Mouse (Mus musculus) layer of hippocampus, adult 6 months (tissue): ENCODE data around the gene Slc10a2. TPM values are rescaled to one million over a fixed set of nuclear protein-coding genes. Genes with fewer than 3 reads are reported as not detected.

Experiments used
- long read RNA-seq, 2 experiments: library from polyadenylated mRNA; unstranded; transcript quantifications; one replicate each; pipeline ENCODE4 v2.0.0; 2019 to 2020
- polyA plus RNA-seq: library from polyadenylated mRNA; unstranded; fragments of <200 nt; fragmentation: Nextera tagmentation; gene quantifications from 2 replicates; pipeline ENCODE4 v1.2.3, GENCODE M21; 2021

The Slc10a2 gene
- polyA plus RNA-seq, result not detected in 2 replicates
- long read RNA-seq, experiment 1, result 0 reads
- long read RNA-seq, experiment 2, result 0 reads

DNA sequence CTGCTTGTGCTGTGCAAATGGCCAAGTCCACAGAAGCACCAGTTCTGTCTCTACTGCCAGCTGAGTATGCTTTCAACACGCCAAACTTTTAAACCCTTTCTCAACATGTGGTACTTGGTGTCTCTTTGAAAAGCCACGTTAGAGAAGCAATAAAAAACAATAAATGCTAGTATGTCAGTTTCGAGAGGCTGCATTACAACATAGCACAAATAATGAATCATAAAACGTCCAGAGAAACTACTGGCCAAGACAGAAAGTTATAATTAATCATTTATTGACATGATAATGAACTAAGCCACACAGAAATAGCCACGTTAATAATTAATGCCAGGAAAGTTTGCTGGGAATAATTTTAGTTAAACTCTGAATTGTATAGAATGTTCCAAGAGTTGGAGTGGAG is at the start of gene Slc10a2:
Gene Slc10a2, minus strand, starts transcription at position 166 of the 400 bp plus-strand sequence.

